Mouse (Mus musculus) midbrain, embryonic 13.5 days (tissue): Measurements from ENCODE around the gene Pitpnb. TPM values are rescaled to one million over a fixed set of nuclear protein-coding genes. Genes with fewer than 3 reads are reported as not detected.

Experiments used
- ATAC-seq: fragments of 200-750 bp; cut with Nextera tagmentation; 2 replicates; pipeline ENCODE4 v1.8.0; 2017; ENCODE audit warnings: mild to moderate bottlenecking, moderate TSS enrichment, moderate library complexity
- H3K27ac ChIP-seq: fragments of 300-500 bp; sonication (generic); 2 replicates; pipeline ENCODE4 v1.5.1; 2015; ENCODE audit warnings: inconsistent platforms, mild to moderate bottlenecking, moderate library complexity
- H3K27me3 ChIP-seq: fragments of 300-500 bp; sonication (generic); 2 replicates; pipeline ENCODE4 v1.6.1; 2015; ENCODE audit warnings: mild to moderate bottlenecking, inconsistent platforms
- H3K36me3 ChIP-seq: fragments of 300-500 bp; sonication (generic); 2 replicates; pipeline ENCODE4 v1.6.1; 2015; ENCODE audit warnings: mild to moderate bottlenecking, inconsistent platforms
- H3K4me1 ChIP-seq: fragments of 300-500 bp; sonication (generic); replicated peaks from 2 replicates; pipeline ENCODE4 v1.6.1; 2015; ENCODE audit warnings: inconsistent platforms
- H3K4me2 ChIP-seq: fragments of 300-500 bp; sonication (generic); replicated peaks from 2 replicates; pipeline ENCODE4 v1.6.1; 2015; ENCODE audit warnings: moderate library complexity, mild to moderate bottlenecking, inconsistent platforms
- H3K4me3 ChIP-seq: fragments of 300-500 bp; sonication (generic); replicated peaks from 2 replicates; pipeline ENCODE4 v1.5.1; 2015; ENCODE audit warnings: mild to moderate bottlenecking, inconsistent platforms
- H3K9ac ChIP-seq: fragments of 300-500 bp; sonication (generic); replicated peaks from 2 replicates; pipeline ENCODE4 v1.6.1; 2015; ENCODE audit warnings: mild to moderate bottlenecking, inconsistent platforms
- H3K9me3 ChIP-seq: fragments of 300-500 bp; sonication (generic); 2 replicates; pipeline ENCODE4 v1.6.1; 2016; ENCODE audit warnings: mild to moderate bottlenecking, inconsistent platforms
- WGBS: fragments of 180-500 bp; shearing (Covaris S2); methylation state at CpG from one replicate; pipeline ENCODE4 v1.1.7; 2015; 5-methylcytosine and 5-hydroxymethylcytosine counted together
- polyA plus RNA-seq: library from polyadenylated mRNA; unstranded; fragments of >200 nt; fragmentation: Nextera tagmentation; extraction: Ambion mirVana; gene quantifications from 2 replicates; pipeline ENCODE4 v1.2.1, GENCODE M21; 2015

Gene Pitpnb
- polyA plus RNA-seq, 1 experiment from 2014 or later: 101 TPM

DNA sequence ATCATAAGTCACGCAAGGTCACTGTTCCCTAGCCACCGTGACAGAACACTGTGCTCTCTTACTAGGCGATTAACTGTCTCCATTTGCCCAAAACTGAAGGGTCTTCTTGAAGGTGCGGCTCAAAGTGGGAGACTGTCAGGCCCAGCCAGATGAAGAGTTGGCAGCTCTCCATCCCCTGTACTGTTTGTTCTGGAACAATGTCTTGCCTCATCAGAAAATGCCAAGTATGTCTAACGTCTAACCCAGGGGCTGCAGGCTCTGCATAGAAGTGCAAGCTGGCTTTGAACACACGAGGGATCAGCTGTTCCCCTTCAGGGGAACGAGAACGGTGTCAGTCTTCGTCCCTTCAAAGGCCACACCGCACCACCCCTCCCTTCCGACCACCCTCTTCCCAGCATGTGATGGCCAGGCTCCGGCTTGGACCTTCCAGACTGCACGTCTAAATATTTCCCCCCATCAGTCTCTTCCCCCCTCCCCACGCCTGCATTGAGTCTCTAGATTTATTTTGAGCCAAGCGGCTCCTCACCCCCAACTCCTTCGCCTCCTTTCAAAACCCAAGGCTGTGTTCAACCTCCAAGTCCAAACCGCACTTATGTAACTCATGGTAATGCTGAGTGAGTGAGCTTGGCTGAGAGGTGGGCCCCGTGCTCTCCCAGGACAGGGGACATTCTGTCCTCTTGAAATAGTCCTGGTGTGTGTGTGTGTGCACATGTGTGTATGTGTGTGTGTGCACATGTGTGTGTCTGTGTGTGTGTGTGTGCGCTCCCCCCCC lies 71.5 kb downstream of the Pitpnb start:
- Histone ChIP-seq H3K4me1 (peaks cover 9% of the 10 kb centered on the region), H3K9ac (no peak overlapping the region), H3K27ac (no peak overlapping the region), H3K4me2 (no peak overlapping the region), H3K9me3 (no peaks in the 10 kb centered on the region), H3K36me3 (no peaks in the 10 kb centered on the region), H3K27me3 (peaks cover 5% of the 10 kb centered on the region; the same call in 1 of the 2 replicates), H3K4me3 (no peak overlapping the region)
- ATAC-seq: no peak
- 76% methylated on average over 19 of the region's 19 CpGs for WGBS

DNA sequence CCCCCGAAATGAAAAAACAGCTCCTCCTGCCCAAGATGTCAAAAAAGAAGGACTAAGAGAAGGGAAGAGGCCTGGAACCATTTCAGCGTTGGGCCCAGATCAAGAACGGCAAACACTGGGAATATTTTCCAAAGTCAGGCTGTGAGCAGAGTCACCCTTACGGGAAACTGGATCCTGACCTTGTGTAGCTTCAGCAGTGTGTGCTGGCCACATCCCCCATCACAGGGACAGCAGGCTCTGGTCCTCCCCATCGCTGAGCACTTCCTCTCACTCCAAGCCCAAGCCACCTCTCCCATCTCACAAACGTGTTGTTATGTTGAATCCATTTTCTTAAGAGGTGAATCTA lies 72.1 kb downstream of the Pitpnb start:
- no peaks in the 10 kb centered on the region for H3K36me3 ChIP-seq
- 91% methylated on average over 6 of the region's 6 CpGs for WGBS
- H3K4me1 ChIP-seq: peaks cover 9% of the 10 kb centered on the region

DNA sequence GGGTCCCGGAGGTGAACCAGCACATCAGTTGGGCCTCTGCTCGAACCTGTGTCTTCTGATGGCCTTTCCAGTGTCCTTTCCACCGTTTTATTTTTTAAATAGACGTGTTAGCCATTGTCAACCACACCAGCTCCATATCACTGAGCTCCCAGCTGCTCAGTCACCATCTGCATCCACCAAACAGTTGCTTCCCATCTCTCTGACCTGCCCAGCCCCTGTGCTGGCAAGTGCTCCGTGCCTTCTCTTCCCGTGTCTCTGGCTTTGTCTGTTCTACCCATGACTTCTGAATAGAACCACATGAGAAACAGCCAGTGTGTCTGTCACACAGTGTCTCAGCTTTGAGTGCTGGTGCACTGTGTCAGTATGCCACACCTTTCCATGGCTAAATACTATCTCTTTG lies 74.2 kb downstream of the Pitpnb start:
- 82% methylated on average over 6 of the region's 6 CpGs for WGBS
- H3K4me3 ChIP-seq: no peak overlapping the region
- H3K27ac ChIP-seq: no peak overlapping the region
- no peaks in the 10 kb centered on the region for H3K9me3 ChIP-seq
- no peaks in the 10 kb centered on the region for H3K36me3 ChIP-seq
- H3K4me2 ChIP-seq: no peak overlapping the region
- peaks cover 4% of the 10 kb centered on the region; the same call in 1 of the 2 replicates for H3K27me3 ChIP-seq
- no peak for ATAC-seq
- H3K4me1 ChIP-seq: peaks cover 13% of the 10 kb centered on the region
- no peak overlapping the region for H3K9ac ChIP-seq

More for the DNA sequence above, 72.1 kb downstream of the Pitpnb start:
- Histone ChIP-seq H3K27ac (no peak overlapping the region), H3K4me2 (no peak overlapping the region), H3K9ac (no peak overlapping the region), H3K9me3 (no peaks in the 10 kb centered on the region), H3K27me3 (peaks cover 2% of the 10 kb centered on the region; the same call in 1 of the 2 replicates), H3K4me3 (no peak overlapping the region)
- ATAC-seq: no peak

DNA sequence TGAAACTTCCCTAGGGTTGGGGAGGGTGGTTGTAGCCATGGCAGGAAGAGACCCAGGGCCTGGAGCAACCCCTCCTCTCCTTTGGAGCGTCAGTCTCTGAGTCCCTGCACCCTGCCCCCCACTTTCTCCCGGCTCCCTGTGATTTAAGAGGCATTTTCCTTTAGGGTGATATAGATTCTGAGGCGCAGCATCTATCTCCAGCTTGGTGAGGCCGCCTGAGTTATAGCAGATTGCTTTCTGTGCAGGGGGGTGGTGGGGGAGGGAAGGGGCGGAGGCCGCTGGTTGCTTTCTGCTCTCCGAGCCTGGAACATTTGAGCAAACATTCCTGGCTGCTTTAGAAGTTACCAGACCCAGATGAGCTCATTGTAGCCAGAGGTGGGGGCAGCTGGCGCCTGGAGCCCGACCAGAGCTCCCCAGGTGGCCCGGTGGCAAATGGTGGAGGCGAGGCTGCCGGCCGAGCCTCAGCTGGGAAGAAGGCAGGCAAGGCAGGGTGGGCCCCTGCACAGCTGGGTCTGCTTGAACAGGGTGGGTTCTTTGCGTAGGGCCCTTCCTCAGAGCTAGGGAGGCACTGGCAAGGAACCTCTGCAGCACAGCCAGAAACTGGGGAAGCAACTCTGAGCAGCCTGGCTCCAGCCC lies 78.0 kb downstream of the Pitpnb start:
- H3K4me2 ChIP-seq: no peak overlapping the region
- H3K9me3 ChIP-seq: no peaks in the 10 kb centered on the region
- H3K4me3 ChIP-seq: no peak overlapping the region
- H3K4me1 ChIP-seq: peaks cover 19% of the 10 kb centered on the region
- no peaks in the 10 kb centered on the region for H3K36me3 ChIP-seq
- H3K27me3 ChIP-seq: peaks cover 18% of the 10 kb centered on the region; the same call in 1 of the 2 replicates
- peak overlapping the region; percentile 26; the same call in 1 of the 2 replicates for H3K27ac ChIP-seq
- H3K9ac ChIP-seq: 0 out of 2 replicates have a peak overlapping the region, but pooled peaks have one; percentile 5
- WGBS: 23% methylated on average over 14 of the region's 14 CpGs
- peak; percentile 67 for ATAC-seq

DNA sequence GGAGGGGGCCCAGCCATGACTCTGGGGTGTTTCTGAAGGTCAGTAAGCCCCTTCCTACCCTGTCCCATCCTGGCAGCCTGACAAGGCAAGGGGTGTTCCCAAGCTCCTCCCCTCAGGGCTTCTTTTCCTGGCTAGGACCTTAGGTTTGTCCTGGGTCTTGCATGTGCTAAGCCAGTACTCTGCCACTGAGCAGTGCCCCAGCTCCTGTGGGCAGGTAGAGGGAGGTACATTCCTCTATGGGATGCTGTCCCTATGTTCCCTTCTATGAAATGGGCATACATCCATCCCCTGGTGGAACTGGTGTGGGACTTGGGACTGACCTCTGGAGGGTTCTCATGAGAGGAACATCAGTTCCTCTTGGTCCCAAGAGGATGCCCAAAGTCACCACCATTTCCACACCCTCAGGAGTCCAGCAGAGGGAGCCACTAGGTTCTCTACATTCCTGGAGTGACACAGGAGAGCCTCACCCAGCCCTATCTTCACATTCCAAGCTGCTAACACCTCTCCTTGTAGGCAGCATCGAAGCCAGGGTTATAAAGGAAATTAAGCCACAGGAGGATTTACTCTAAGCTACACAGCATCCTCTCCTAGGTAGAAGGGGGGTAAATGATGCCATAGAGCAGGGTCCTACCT lies 79.0 kb downstream of the Pitpnb start:
- peaks cover 28% of the 10 kb centered on the region for H3K4me1 ChIP-seq
- peaks cover 18% of the 10 kb centered on the region; the same call in 1 of the 2 replicates for H3K27me3 ChIP-seq
- 55% methylated on average over 1 of the region's 1 CpGs for WGBS
- H3K4me2 ChIP-seq: no peak overlapping the region
- H3K36me3 ChIP-seq: no peaks in the 10 kb centered on the region
- H3K9me3 ChIP-seq: no peaks in the 10 kb centered on the region
- no peak overlapping the region for H3K4me3 ChIP-seq
- no peak overlapping the region for H3K9ac ChIP-seq
- no peak overlapping the region for H3K27ac ChIP-seq
- no peak for ATAC-seq

DNA sequence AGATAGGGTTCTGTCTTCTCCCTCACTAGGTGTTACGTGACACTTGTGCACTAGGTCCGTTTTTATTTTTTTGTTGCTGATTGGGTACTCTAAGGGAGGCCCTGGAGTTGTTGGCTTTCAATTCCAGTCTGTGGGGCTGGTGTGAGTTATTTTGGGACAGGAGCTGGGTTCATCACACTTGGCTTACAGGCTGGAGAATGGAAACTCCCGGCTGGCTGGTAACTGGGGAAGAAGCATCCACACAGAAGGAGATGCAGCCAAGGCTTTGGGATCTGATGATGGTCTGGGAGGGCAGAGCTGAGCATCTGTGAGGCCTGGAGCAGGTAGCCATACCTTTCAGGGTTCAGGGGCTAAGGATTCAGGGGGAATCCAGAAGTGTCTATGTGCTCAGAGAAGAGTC lies 80.1 kb downstream of the Pitpnb start:
- H3K9ac ChIP-seq: no peak overlapping the region
- no peak for ATAC-seq
- peaks cover 18% of the 10 kb centered on the region; the same call in 1 of the 2 replicates for H3K27me3 ChIP-seq
- H3K4me2 ChIP-seq: no peak overlapping the region
- WGBS: 81% methylated on average over 3 of the region's 3 CpGs
- no peak overlapping the region for H3K27ac ChIP-seq
- no peak overlapping the region for H3K4me3 ChIP-seq
- peaks cover 39% of the 10 kb centered on the region for H3K4me1 ChIP-seq
- H3K36me3 ChIP-seq: no peaks in the 10 kb centered on the region
- H3K9me3 ChIP-seq: no peaks in the 10 kb centered on the region

DNA sequence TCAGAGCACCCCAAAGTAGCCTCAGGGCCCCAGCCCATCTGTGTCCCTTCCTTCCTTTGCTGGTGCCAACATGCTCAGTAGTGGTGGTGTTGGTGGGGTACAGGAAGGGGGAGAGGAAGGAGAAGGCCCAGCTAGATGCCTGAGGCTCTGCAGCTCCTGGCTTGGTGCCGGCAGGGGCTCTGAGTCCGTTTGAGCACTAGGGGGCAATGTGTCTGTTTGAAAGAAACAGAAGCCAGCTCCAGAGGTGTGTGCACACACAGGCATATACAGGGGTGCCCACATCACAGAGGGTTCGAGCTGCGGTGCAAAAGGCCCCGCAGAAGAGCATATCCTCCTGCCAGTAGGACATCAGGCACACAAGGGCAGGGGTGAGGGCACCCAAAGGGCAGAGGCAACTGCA lies 83.6 kb downstream of the Pitpnb start:
- Histone ChIP-seq H3K27me3 (peaks cover 18% of the 10 kb centered on the region; the same call in 1 of the 2 replicates), H3K4me1 (peaks cover 39% of the 10 kb centered on the region), H3K27ac (peak overlapping the region; percentile 97), H3K4me2 (peak overlapping the region; percentile 100), H3K4me3 (peak overlapping the region; percentile 97), H3K9me3 (no peaks in the 10 kb centered on the region), H3K36me3 (peaks cover 8% of the 10 kb centered on the region), H3K9ac (peak overlapping the region; percentile 80)
- ATAC-seq: peak; percentile 43
- WGBS: 0% methylated on average over 5 of the region's 5 CpGs

DNA sequence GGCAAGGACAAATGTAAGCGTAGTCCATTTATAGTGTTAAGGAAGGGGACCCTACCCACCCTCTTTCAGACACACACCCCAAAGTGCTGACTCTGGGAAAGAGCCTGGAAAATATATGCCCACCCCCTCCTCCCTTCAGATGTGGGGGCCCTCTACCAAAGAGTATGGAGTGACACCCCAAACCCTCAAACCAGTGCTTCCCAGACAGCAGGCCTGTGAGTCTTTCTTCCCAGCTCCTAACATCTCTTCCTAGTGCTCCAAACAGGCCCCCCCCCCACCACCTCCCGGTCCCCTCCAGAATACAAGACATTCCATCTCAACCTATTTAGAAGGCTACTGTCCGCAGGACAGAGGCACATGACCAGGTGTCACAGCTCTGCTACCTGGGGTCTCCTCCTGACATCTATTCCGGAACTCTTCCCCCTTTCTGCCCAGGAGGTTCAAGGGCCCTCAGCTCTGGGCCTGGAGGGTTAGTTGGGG lies 84.2 kb downstream of the Pitpnb start:
- 34% methylated on average over 4 of the region's 4 CpGs for whole genome bisulfite sequencing
- Histone ChIP-seq H3K27me3 (peaks cover 13% of the 10 kb centered on the region; the same call in 1 of the 2 replicates), H3K27ac (peak overlapping the region; percentile 97), H3K9me3 (no peaks in the 10 kb centered on the region), H3K4me1 (peaks cover 45% of the 10 kb centered on the region), H3K4me3 (peak overlapping the region; percentile 97), H3K9ac (peak overlapping the region; percentile 80), H3K4me2 (peak overlapping the region; percentile 100), H3K36me3 (peaks cover 14% of the 10 kb centered on the region)
- no peak for ATAC-seq

DNA sequence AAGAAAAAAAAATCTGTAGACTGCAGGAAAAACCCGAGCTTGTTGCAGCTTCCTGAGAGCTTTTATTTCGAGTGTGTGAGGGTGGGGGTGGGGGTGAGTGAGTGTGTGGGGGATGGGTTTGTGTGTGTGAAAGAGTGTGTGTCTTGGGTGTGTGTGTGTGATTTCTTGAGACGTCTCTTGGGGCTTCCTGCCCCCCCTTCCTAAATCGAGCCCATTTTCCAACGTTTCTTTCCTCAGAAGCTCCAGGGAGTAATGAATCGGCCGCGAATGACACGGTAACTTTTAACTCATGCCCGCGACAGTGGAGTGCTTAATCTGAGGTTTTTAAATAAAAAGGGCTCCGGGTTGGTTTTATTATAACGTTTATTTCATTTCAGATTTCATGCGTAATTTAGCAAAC lies 85.0 kb downstream of the Pitpnb start:
- H3K36me3 ChIP-seq: peaks cover 21% of the 10 kb centered on the region
- peak overlapping the region; percentile 97 for H3K4me3 ChIP-seq
- H3K27me3 ChIP-seq: peaks cover 13% of the 10 kb centered on the region; the same call in 1 of the 2 replicates
- H3K9ac ChIP-seq: peak overlapping the region; percentile 80
- H3K9me3 ChIP-seq: no peaks in the 10 kb centered on the region
- H3K4me1 ChIP-seq: peaks cover 52% of the 10 kb centered on the region
- ATAC-seq: no peak
- peak overlapping the region; percentile 97 for H3K27ac ChIP-seq
- peak overlapping the region; percentile 100 for H3K4me2 ChIP-seq
- WGBS: under 1% methylated on average over 14 of the region's 14 CpGs

DNA sequence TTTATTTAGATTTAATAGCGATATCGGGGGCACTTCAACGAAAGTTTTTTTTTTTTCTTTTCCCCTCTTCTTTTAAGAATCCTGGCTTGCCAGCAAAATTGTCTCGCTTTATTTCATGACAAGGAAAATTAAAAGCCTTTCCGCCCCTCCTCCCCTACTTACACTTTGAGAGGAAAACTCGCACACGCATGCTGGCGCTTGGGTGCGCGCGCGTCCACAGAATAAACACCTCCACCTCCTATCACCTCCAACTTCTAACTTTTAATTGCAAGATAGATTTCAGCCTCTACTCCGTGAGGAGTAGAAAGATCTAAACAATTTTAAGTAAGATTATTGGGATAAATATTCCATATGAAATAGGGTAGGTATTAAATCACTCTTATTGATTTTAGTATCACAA lies 85.5 kb downstream of the Pitpnb start:
- ATAC-seq: no peak
- peak overlapping the region; percentile 100 for H3K4me2 ChIP-seq
- no peaks in the 10 kb centered on the region for H3K9me3 ChIP-seq
- H3K9ac ChIP-seq: peak overlapping the region; percentile 80
- peak overlapping the region; percentile 97 for H3K4me3 ChIP-seq
- peaks cover 26% of the 10 kb centered on the region for H3K36me3 ChIP-seq
- WGBS: under 1% methylated on average over 13 of the region's 13 CpGs
- H3K27me3 ChIP-seq: peaks cover 13% of the 10 kb centered on the region; the same call in 1 of the 2 replicates
- H3K4me1 ChIP-seq: peaks cover 57% of the 10 kb centered on the region
- H3K27ac ChIP-seq: peak overlapping the region; percentile 97

DNA sequence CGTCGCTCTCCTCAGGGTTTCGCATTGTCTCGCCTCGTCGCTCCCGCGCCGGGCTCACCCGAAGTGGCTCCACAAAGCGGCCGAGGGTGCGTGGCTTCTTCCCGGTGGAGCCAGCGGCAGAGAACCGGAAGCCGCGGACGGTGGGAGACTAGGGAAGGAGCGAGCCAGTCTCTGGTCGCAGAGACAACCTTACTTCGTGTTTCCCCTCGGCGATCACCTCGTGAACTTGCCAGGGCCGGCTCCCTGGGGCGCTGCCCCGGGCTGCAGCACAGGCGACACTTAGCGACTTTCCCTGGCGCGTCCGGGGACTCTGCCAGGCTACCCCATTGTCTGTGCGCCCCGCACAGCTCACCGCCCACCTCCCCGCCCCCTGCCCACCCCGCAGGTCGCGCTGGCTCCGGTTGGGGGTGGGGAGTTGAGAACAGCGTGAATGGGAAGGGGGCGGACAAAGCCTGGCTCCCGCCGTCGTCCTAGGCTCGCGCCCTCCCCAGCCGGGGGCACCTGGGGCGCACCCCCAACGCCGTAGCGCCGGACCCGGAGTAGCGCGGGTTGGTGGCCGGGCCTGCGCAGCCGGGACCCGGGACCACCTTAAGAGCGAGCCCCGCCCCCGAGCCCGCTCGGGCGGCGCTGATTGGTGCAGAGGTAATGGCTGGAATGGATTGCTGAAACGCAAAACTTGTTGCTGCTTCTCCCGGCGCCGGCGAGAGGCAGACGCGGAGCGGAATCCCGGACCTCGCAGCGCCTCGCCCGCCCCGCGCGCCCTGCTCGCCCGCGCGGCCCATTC lies 86.2 kb downstream of the Pitpnb start, which contains the start of gene Mn1:
Gene Mn1, plus strand, starts transcription at position 772 of the 784 bp plus-strand sequence.
- peaks cover 33% of the 10 kb centered on the region for H3K36me3 ChIP-seq
- peak; percentile 93 for ATAC-seq
- peaks cover 6% of the 10 kb centered on the region; the same call in 1 of the 2 replicates for H3K27me3 ChIP-seq
- H3K4me3 ChIP-seq: peak within 1 kb of the TSS; percentile 97
- H3K27ac ChIP-seq: peak within 1 kb of the TSS; percentile 97
- peaks cover 64% of the 10 kb centered on the region for H3K4me1 ChIP-seq
- H3K9ac ChIP-seq: peak within 1 kb of the TSS; percentile 100
- under 1% methylated on average over 87 of the region's 88 CpGs for WGBS
- no peaks in the 10 kb centered on the region for H3K9me3 ChIP-seq
- H3K4me2 ChIP-seq: peak within 1 kb of the TSS; percentile 100
